Mouse (Mus musculus): Measurements from ENCODE around the gene Gpsm1. TPM values are rescaled to one million over a fixed set of nuclear protein-coding genes. Genes with fewer than 3 reads are reported as not detected.
"Not testable (repeated sequence)": the region's sequence is repeated elsewhere in the genome, so short reads cannot be mapped to it uniquely, and the experiment has no call there.

Gene Gpsm1
- polyA plus RNA-seq, 1 experiment from 2014 or later = 27.1 TPM

DNA sequence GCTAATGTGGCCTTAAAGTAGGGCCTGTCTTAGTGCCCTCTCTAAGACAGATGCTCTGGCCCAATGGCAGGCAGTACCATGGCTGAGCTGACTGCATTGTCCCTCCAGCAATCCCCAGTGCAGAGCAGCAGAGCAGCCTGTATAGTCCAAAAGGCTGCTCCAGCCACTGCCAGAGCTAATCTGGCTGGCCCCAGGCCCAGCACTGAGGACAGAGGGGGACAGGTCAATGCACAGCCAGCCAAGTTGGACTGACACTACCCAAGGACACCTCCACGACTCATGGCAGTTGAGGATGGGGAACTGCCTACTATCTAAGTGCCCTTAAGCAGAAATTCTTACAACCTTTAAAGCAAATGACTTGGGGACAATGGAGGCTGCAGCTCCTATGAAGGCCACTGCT is 53.3 kb downstream of the Gpsm1 start:
- no peak overlapping the region for H3K9ac ChIP-seq (ENCODE audit: low read depth, low read length)
- no peaks in the 10 kb centered on the region for H3K9me3 ChIP-seq (ENCODE audit: control insufficient read depth, low read length)
- H3K36me3 ChIP-seq (ENCODE audit: control insufficient read depth, insufficient read depth, low read length) = peaks cover 94% of the 10 kb centered on the region
- H3K4me2 ChIP-seq (replicated peaks; ENCODE audit: low read depth, low read length) = no peak overlapping the region
- 80% methylated on average over 1 of the region's 1 CpGs for WGBS
- H3K27me3 ChIP-seq (ENCODE audit: control insufficient read depth, insufficient read depth, low read length) = no peaks in the 10 kb centered on the region
- H3K27ac ChIP-seq (ENCODE audit: low read depth, low read length) = no peak overlapping the region
- no peak overlapping the region for H3K4me3 ChIP-seq (ENCODE audit: low read length)
- no peak for ATAC-seq (ENCODE audit: low FRiP score, low TSS enrichment)
- no peaks in the 10 kb centered on the region for H3K4me1 ChIP-seq (ENCODE audit: control insufficient read depth, insufficient read depth, low read length)

- Histone ChIP-seq H3K9me3 (ENCODE audit: control insufficient read depth, low read length) (no peaks in the 10 kb centered on the region), H3K4me1 (ENCODE audit: control insufficient read depth, insufficient read depth, low read length) (no peaks in the 10 kb centered on the region), H3K27me3 (ENCODE audit: control insufficient read depth, insufficient read depth, low read length) (no peaks in the 10 kb centered on the region), H3K27ac (ENCODE audit: low read depth, low read length) (no peak overlapping the region), H3K4me3 (ENCODE audit: low read length) (no peak overlapping the region), H3K4me2 (replicated peaks; ENCODE audit: low read depth, low read length) (no peak overlapping the region), H3K36me3 (ENCODE audit: control insufficient read depth, insufficient read depth, low read length) (peaks cover 95% of the 10 kb centered on the region), H3K9ac (ENCODE audit: low read depth, low read length) (no peak overlapping the region)
- WGBS = 97% methylated on average over 8 of the region's 8 CpGs
- no peak for ATAC-seq (ENCODE audit: low FRiP score, low TSS enrichment)
Observed at GRCm38 (mm10) chr2:26372396-26372795, 57.1 kb downstream of the Gpsm1 start.

- WGBS = under 1% methylated on average over 38 of the region's 38 CpGs
Observed at GRCm38 (mm10) chr2:26380131-26380771, 64.9 kb downstream of the Gpsm1 start, which contains the start of gene Snapc4. TSS of gene Snapc4 (minus strand) at chr2:26380653.

DNA sequence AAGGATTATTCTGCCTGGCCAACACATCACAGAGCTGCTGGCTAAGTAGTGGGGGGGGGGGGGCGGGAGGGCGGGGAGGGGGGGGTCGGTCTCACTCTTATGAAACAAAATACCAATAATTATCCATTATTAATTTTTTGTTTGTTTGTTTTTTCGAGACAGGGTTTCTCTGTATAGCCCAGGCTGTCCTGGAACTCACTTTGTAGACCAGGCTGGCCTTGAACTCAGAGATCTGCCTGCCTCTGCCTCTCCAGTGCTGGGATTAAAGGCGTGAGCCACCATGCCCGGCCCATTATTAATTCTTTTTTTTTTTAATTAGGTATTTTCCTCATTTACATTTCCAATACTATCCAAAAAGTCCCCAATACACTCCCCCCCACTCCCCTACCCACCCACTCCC is 65.6 kb downstream of the Gpsm1 start:
- H3K27me3 ChIP-seq (ENCODE audit: control insufficient read depth, insufficient read depth, low read length); ATAC-seq (ENCODE audit: low FRiP score, low TSS enrichment); H3K27ac ChIP-seq (ENCODE audit: low read depth, low read length); H3K4me1 ChIP-seq (ENCODE audit: control insufficient read depth, insufficient read depth, low read length); H3K9me3 ChIP-seq (ENCODE audit: control insufficient read depth, low read length): not testable (repeated sequence)
- peak overlapping the region; percentile 78 for H3K4me2 ChIP-seq (replicated peaks; ENCODE audit: low read depth, low read length)
- peak overlapping the region; percentile 84 for H3K4me3 ChIP-seq (ENCODE audit: low read length)
- WGBS = 38% methylated on average over 6 of the region's 6 CpGs
- H3K36me3 ChIP-seq (ENCODE audit: control insufficient read depth, insufficient read depth, low read length) = peaks cover 64% of the 10 kb centered on the region
- peak overlapping the region; percentile 82 for H3K9ac ChIP-seq (ENCODE audit: low read depth, low read length)

More at GRCm38 (mm10) chr2:26380131-26380771, 64.9 kb downstream of the Gpsm1 start, which contains the start of gene Snapc4:
- Histone ChIP-seq H3K36me3 (ENCODE audit: control insufficient read depth, insufficient read depth, low read length) (peaks cover 63% of the 10 kb centered on the region), H3K4me1 (ENCODE audit: control insufficient read depth, insufficient read depth, low read length) (no peaks in the 10 kb centered on the region), H3K9ac (ENCODE audit: low read depth, low read length) (peak within 1 kb of the TSS; percentile 82), H3K27ac (ENCODE audit: low read depth, low read length) (peak within 1 kb of the TSS; percentile 59), H3K27me3 (ENCODE audit: control insufficient read depth, insufficient read depth, low read length) (no peaks in the 10 kb centered on the region), H3K9me3 (ENCODE audit: control insufficient read depth, low read length) (no peaks in the 10 kb centered on the region), H3K4me2 (replicated peaks; ENCODE audit: low read depth, low read length) (peak within 1 kb of the TSS; percentile 78), H3K4me3 (ENCODE audit: low read length) (peak within 1 kb of the TSS; percentile 84)
- peak; percentile 97 for ATAC-seq (ENCODE audit: low FRiP score, low TSS enrichment)

DNA sequence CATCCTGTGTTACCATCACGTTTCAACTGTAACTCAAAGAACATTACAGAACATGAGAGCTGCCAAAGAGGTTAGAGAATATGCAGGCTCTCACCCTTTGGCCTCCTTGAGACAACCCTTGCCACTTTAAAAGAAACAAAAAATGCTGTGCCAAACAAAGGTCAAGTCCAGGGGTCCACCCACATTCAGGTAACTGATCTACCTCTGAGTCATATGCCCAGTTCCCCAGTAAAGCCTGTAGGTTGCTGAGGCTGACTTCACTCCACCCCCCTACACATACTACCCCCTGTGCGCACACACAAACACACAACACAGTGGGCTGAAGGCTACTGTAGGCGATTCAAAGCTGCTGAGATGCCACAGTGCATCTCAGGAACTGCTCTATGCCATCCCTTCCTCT is 72.4 kb downstream of the Gpsm1 start:
- Histone ChIP-seq H3K4me3 (ENCODE audit: low read length) (no peak overlapping the region; the same call in 1 of the 2 replicates), H3K4me2 (replicated peaks; ENCODE audit: low read depth, low read length) (peak overlapping the region; percentile 96), H3K36me3 (ENCODE audit: control insufficient read depth, insufficient read depth, low read length) (peaks cover 76% of the 10 kb centered on the region), H3K9ac (ENCODE audit: low read depth, low read length) (no peak overlapping the region; the same call in 1 of the 2 replicates), H3K9me3 (ENCODE audit: control insufficient read depth, low read length) (no peaks in the 10 kb centered on the region), H3K27ac (ENCODE audit: low read depth, low read length) (no peak overlapping the region), H3K4me1 (ENCODE audit: control insufficient read depth, insufficient read depth, low read length) (peaks cover 12% of the 10 kb centered on the region), H3K27me3 (ENCODE audit: control insufficient read depth, insufficient read depth, low read length) (no peaks in the 10 kb centered on the region)
- WGBS = 91% methylated on average over 3 of the region's 3 CpGs
- no peak for ATAC-seq (ENCODE audit: low FRiP score, low TSS enrichment)

DNA sequence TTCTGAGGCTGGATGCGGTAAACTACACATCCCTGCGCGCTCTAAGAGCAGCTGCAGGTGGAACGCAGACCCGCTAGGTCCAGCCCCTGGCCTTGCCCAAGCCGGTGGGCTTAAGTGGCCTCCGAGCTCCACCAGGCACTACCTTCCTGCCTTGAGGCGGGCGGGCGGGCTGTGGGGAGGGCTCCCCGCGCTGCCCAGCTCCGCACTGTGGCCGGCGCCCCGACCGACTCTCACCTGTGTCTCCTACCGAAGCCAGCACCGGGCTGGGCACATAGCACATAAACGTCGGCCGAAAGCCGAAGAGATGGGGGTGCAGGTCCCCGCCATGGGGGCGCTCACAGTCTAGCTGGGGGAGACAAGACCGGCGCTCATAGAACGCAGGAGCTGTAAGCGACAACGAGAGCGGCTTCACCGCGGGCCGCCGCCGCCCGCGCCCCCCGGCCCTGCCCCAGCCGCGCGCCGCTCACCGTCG is 73.4 kb downstream of the Gpsm1 start:
- peak overlapping the region; percentile 96 for H3K4me2 ChIP-seq (replicated peaks; ENCODE audit: low read depth, low read length)
- H3K4me3 ChIP-seq (ENCODE audit: low read length) = peak overlapping the region; percentile 98
- peak overlapping the region; percentile 94 for H3K9ac ChIP-seq (ENCODE audit: low read depth, low read length)
- no peak; the same call in none of the 2 replicates for ATAC-seq (ENCODE audit: low FRiP score, low TSS enrichment)
- peaks cover 76% of the 10 kb centered on the region for H3K36me3 ChIP-seq (ENCODE audit: control insufficient read depth, insufficient read depth, low read length)
- under 1% methylated on average over 42 of the region's 45 CpGs for WGBS
- H3K27ac ChIP-seq (ENCODE audit: low read depth, low read length) = no peak overlapping the region
- H3K27me3 ChIP-seq (ENCODE audit: control insufficient read depth, insufficient read depth, low read length) = no peaks in the 10 kb centered on the region
- H3K9me3 ChIP-seq (ENCODE audit: control insufficient read depth, low read length) = no peaks in the 10 kb centered on the region
- peaks cover 12% of the 10 kb centered on the region for H3K4me1 ChIP-seq (ENCODE audit: control insufficient read depth, insufficient read depth, low read length)

- peak within 1 kb of the TSS; percentile 98 for H3K4me3 ChIP-seq (ENCODE audit: low read length)
Observed at GRCm38 (mm10) chr2:26389154-26389690, 73.9 kb downstream of the Gpsm1 start, which contains the start of the genes Entr1 and Pmpca. TSS of gene Entr1 (minus strand) at chr2:26389316. TSS of gene Pmpca (plus strand) at chr2:26389339.

GRCm38 (mm10) chr2:26390954-26391353 is 75.6 kb downstream of the Gpsm1 start:
- H3K27me3 ChIP-seq (ENCODE audit: control insufficient read depth, insufficient read depth, low read length) = no peaks in the 10 kb centered on the region
- no peak overlapping the region for H3K27ac ChIP-seq (ENCODE audit: low read depth, low read length)
- no peaks in the 10 kb centered on the region for H3K9me3 ChIP-seq (ENCODE audit: control insufficient read depth, low read length)
- H3K4me3 ChIP-seq (ENCODE audit: low read length) = no peak overlapping the region
- H3K36me3 ChIP-seq (ENCODE audit: control insufficient read depth, insufficient read depth, low read length) = peaks cover 76% of the 10 kb centered on the region
- no peak overlapping the region for H3K4me2 ChIP-seq (replicated peaks; ENCODE audit: low read depth, low read length)
- no peak overlapping the region for H3K9ac ChIP-seq (ENCODE audit: low read depth, low read length)
- WGBS = 87% methylated on average over 3 of the region's 3 CpGs
- H3K4me1 ChIP-seq (ENCODE audit: control insufficient read depth, insufficient read depth, low read length) = peaks cover 12% of the 10 kb centered on the region
- no peak for ATAC-seq (ENCODE audit: low FRiP score, low TSS enrichment)

More at GRCm38 (mm10) chr2:26389154-26389690, 73.9 kb downstream of the Gpsm1 start, which contains the start of the genes Entr1 and Pmpca:
- ATAC-seq (ENCODE audit: low FRiP score, low TSS enrichment) = peak; percentile 91
- H3K4me2 ChIP-seq (replicated peaks; ENCODE audit: low read depth, low read length) = peak within 1 kb of the TSS; percentile 96
- peak within 1 kb of the TSS; percentile 94 for H3K9ac ChIP-seq (ENCODE audit: low read depth, low read length)
- H3K27ac ChIP-seq (ENCODE audit: low read depth, low read length) = peak within 1 kb of the TSS; percentile 56; the same call in 1 of the 2 replicates
- H3K27me3 ChIP-seq (ENCODE audit: control insufficient read depth, insufficient read depth, low read length) = no peaks in the 10 kb centered on the region
- peaks cover 76% of the 10 kb centered on the region for H3K36me3 ChIP-seq (ENCODE audit: control insufficient read depth, insufficient read depth, low read length)
- H3K4me1 ChIP-seq (ENCODE audit: control insufficient read depth, insufficient read depth, low read length) = peaks cover 12% of the 10 kb centered on the region
- H3K9me3 ChIP-seq (ENCODE audit: control insufficient read depth, low read length) = no peaks in the 10 kb centered on the region
- WGBS = under 1% methylated on average over 55 of the region's 60 CpGs

DNA sequence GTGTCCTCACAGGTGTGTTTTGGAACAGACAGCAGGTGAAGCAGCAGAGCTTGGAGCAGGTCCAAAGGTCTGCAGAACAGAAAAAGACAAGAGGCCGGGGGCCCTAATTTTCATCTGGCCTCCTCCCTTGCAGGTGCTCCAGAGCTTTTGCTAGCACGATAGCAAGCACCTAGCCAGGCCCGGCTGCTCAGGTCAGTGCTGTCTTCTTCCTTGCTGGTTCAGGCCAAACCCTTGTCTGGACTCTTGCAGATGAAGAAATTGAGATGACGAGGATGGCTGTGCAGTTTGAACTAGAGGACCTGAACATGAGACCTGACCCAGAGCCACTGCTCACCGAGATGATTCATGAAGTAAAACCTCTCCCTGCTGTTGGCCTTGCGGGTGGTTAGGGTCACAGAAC is 76.3 kb downstream of the Gpsm1 start:
- no peak overlapping the region for H3K4me2 ChIP-seq (replicated peaks; ENCODE audit: low read depth, low read length)
- no peaks in the 10 kb centered on the region for H3K27me3 ChIP-seq (ENCODE audit: control insufficient read depth, insufficient read depth, low read length)
- H3K36me3 ChIP-seq (ENCODE audit: control insufficient read depth, insufficient read depth, low read length) = peaks cover 76% of the 10 kb centered on the region
- H3K4me1 ChIP-seq (ENCODE audit: control insufficient read depth, insufficient read depth, low read length) = peaks cover 12% of the 10 kb centered on the region
- no peak overlapping the region for H3K4me3 ChIP-seq (ENCODE audit: low read length)
- no peaks in the 10 kb centered on the region for H3K9me3 ChIP-seq (ENCODE audit: control insufficient read depth, low read length)
- H3K9ac ChIP-seq (ENCODE audit: low read depth, low read length) = no peak overlapping the region
- H3K27ac ChIP-seq (ENCODE audit: low read depth, low read length) = no peak overlapping the region
- no peak for ATAC-seq (ENCODE audit: low FRiP score, low TSS enrichment)
- WGBS = 94% methylated on average over 6 of the region's 6 CpGs

Data from kidney, embryonic 14.5 days (tissue).